Mouse (Mus musculus): ENCODE results near the gene Aspg.

- TF ChIP-seq CHD2 (IDR thresholded peaks at IDR 0.05; ENCODE audit: low read depth, low read length) (no peak), HCFC1 (IDR thresholded peaks at IDR 0.05; ENCODE audit: borderline replicate concordance, insufficient read depth, low read length) (no peak), ZC3H11A (IDR thresholded peaks at IDR 0.05; ENCODE audit: borderline replicate concordance, low read depth, low read length) (no peak), ZNF384 (IDR thresholded peaks at IDR 0.05; ENCODE audit: low read depth, low read length) (no peak), MAFK (IDR thresholded peaks at IDR 0.05; ENCODE audit: insufficient read depth, low read depth, low read length) (no peak)
These were observed 36.8 kb downstream of the Aspg start for GRCm38 (mm10) chr12:112143116-112143832.
